Mouse (Mus musculus) intestine, embryonic 16.5 days (tissue): Measurements from ENCODE around the gene Cxcr1. TPM values are rescaled to one million over a fixed set of nuclear protein-coding genes. Genes with fewer than 3 reads are reported as not detected.
"Not testable (repeated sequence)": the region's sequence is repeated elsewhere in the genome, so short reads cannot be mapped to it uniquely, and the experiment has no call there.

Source experiments
- ATAC-seq: fragments of 200-750 bp; cut with Nextera tagmentation; 2 replicates; pipeline ENCODE4 v1.8.0; 2017; ENCODE audit warnings: moderate TSS enrichment, moderate library complexity
- H3K27ac ChIP-seq: fragments of 300-500 bp; sonication (generic); 2 replicates; pipeline ENCODE4 v1.5.1; 2014; ENCODE audit warnings: mild to moderate bottlenecking, low read length
- H3K27me3 ChIP-seq: fragments of 300-500 bp; sonication (generic); replicated peaks from 2 replicates; pipeline ENCODE4 v1.6.1; 2014; ENCODE audit warnings: low read length, control low read depth, mixed read lengths; ENCODE audit not compliant: control insufficient read depth, insufficient read depth
- H3K36me3 ChIP-seq: fragments of 300-500 bp; sonication (generic); 2 replicates; pipeline ENCODE4 v1.6.1; 2014; ENCODE audit warnings: low read length, control low read depth; ENCODE audit not compliant: control insufficient read depth, insufficient read depth
- H3K4me1 ChIP-seq: fragments of 300-500 bp; sonication (generic); 2 replicates; pipeline ENCODE4 v1.6.1; 2014; ENCODE audit warnings: low read length, control low read depth, mixed read lengths; ENCODE audit not compliant: control insufficient read depth, insufficient read depth
- H3K4me2 ChIP-seq: fragments of 300-500 bp; sonication (generic); 2 replicates; pipeline ENCODE4 v1.6.1; 2014; ENCODE audit warnings: low read depth, low read length, control low read depth
- H3K4me3 ChIP-seq: fragments of 300-500 bp; sonication (generic); 2 replicates; pipeline ENCODE4 v1.5.1; 2014; ENCODE audit warnings: mild to moderate bottlenecking, low read length
- H3K9ac ChIP-seq: fragments of 300-500 bp; sonication (generic); 2 replicates; pipeline ENCODE4 v1.6.1; 2014; ENCODE audit warnings: low read depth, low read length
- H3K9me3 ChIP-seq: fragments of 300-500 bp; sonication (generic); 2 replicates; pipeline ENCODE4 v1.6.1; 2016; ENCODE audit warnings: low read length, control low read depth; ENCODE audit not compliant: control insufficient read depth
- WGBS: fragments of 180-500 bp; shearing (Covaris S2); extraction: QIAGEN DNeasy Blood & Tissue Kit; methylation state at CpG from one replicate; pipeline ENCODE4 v1.1.7; 2014; 5-methylcytosine and 5-hydroxymethylcytosine counted together
- polyA plus RNA-seq: library from polyadenylated mRNA; unstranded; fragments of >200 nt; fragmentation: Nextera tagmentation; extraction: Ambion mirVana; gene quantifications from 2 replicates; pipeline ENCODE4 v1.2.1, GENCODE M21; 2015

Gene Cxcr1
- polyA plus RNA-seq, 1 experiment from 2014 or later: not detected

DNA sequence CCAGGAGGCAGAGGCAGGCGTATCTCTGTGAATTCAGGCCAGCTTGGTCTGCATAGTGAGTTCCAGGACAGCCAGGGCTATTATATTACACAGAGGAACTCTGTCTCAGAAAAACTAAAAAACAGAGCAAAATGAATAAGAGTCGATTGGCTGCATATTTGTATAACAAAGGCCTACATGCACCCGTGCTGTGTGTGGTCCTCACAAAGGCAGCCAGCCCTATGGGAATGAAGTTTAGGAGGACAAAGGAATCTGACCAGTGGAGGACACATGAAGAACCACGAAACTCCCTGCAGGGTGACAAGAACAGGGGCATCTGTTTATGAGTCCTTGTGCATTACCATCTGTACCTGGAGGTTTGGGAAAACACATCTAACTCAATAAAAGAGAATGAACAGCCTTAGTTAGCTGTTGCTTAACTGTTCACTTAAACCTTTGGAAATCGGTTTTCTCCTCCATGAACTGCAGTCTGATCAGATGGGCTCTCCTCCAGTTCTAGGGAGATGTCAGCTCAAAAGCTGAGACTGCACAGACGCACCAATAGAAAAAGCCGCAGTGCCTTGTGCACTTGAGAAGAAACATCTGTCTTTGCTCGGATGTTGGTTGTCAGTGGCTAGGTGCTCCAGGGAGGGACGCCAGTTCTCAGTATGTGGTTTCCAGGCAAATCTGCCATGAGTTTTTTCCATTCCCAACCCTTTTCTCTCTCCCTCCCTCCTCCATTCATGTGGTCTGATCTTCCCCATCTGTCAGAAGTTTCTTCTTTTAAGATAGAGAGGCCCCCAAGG, 14.6 kb downstream of the Cxcr1 start:
- WGBS: 46% methylated on average over 9 of the region's 9 CpGs
- Histone ChIP-seq H3K27me3 (no peaks in the 10 kb centered on the region), H3K9ac (no peak overlapping the region), H3K9me3 (no peaks in the 10 kb centered on the region), H3K4me3 (no peak overlapping the region), H3K4me1 (peaks cover 7% of the 10 kb centered on the region), H3K36me3 (no peaks in the 10 kb centered on the region), H3K27ac (peak overlapping the region; percentile 10; the same call in 1 of the 2 replicates), H3K4me2 (no peak overlapping the region)
- peak; percentile 63; the same call in 1 of the 2 replicates for ATAC-seq

DNA sequence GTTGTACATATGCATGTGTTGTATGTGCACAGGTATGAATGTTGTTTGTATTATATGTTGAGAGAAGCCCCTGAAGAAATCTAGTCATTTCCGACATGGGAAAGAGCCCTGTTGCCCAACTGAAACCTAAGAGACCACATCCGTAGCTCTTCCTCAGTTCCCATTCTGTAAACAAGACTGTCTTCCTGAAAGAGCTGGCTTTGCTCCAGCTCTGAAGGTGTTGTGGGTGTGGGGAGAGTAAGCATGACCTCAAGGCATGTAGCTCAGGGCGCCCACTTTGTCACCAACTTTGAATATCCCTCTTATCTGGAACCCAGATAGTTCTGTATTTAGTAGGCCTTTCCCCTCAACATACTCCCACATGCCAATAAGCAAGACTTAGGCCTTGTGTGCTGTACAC, 15.8 kb downstream of the Cxcr1 start:
- Histone ChIP-seq H3K36me3 (no peaks in the 10 kb centered on the region), H3K4me3 (no peak overlapping the region), H3K27ac (no peak overlapping the region), H3K9ac (no peak overlapping the region), H3K4me1 (peaks cover 7% of the 10 kb centered on the region), H3K27me3 (no peaks in the 10 kb centered on the region), H3K4me2 (no peak overlapping the region), H3K9me3 (no peaks in the 10 kb centered on the region)
- WGBS: 70% methylated on average over 3 of the region's 3 CpGs
- no peak for ATAC-seq

DNA sequence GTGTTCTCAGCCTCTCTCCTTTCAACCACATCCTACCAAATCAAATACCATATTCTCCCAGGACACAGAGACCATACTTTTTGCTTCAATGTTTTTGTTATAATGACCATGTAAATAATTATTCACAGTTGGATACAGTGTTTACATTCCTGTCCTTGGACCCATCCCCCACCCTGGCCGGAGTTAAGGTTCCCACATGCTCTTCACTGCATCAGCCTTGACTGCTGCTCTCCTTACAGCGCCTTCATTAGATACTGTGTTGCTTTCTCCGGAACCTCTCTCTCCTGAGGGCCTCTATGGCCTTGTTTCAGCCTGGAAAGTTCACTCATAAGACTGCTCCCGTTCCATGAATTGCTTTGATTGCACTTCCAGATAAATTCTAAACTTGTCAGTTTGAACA, 18.7 kb downstream of the Cxcr1 start:
- ATAC-seq: no peak
- WGBS: 42% methylated on average over 4 of the region's 4 CpGs

DNA sequence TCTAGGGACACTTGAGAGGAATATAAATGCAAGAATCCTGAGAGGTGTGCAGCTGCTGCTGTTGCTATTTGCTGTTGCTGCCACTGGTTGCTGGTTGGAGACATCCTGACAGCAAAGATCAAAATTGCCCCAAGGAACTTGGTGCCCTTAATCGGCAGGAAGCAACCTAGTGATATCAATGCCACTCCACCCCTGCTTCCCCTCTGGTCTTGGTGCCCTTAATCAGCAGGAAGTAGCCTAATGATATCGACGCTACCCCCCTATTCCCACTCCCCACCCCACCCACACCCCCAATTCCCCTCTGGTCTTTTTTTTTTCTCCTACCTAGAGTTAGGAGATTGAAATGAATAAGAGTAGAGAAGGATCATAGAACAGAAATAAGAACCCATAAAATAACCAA, 21.7 kb downstream of the Cxcr1 start:
- H3K9ac ChIP-seq: no peak overlapping the region
- no peak overlapping the region for H3K27ac ChIP-seq
- H3K9me3 ChIP-seq: no peaks in the 10 kb centered on the region
- H3K4me3 ChIP-seq: no peak overlapping the region
- no peak for ATAC-seq
- no peaks in the 10 kb centered on the region for H3K27me3 ChIP-seq
- WGBS: 80% methylated on average over 3 of the region's 3 CpGs
- H3K36me3 ChIP-seq: no peaks in the 10 kb centered on the region
- peaks cover 3% of the 10 kb centered on the region; the same call in 1 of the 2 replicates for H3K4me1 ChIP-seq
- H3K4me2 ChIP-seq: no peak overlapping the region

More for the DNA sequence above, 18.7 kb downstream of the Cxcr1 start:
- H3K4me3 ChIP-seq: no peak overlapping the region
- no peaks in the 10 kb centered on the region for H3K27me3 ChIP-seq
- H3K36me3 ChIP-seq: no peaks in the 10 kb centered on the region
- no peak overlapping the region for H3K4me2 ChIP-seq
- no peak overlapping the region for H3K27ac ChIP-seq
- H3K4me1 ChIP-seq: peaks cover 3% of the 10 kb centered on the region; the same call in 1 of the 2 replicates
- H3K9ac ChIP-seq: no peak overlapping the region
- no peaks in the 10 kb centered on the region for H3K9me3 ChIP-seq

DNA sequence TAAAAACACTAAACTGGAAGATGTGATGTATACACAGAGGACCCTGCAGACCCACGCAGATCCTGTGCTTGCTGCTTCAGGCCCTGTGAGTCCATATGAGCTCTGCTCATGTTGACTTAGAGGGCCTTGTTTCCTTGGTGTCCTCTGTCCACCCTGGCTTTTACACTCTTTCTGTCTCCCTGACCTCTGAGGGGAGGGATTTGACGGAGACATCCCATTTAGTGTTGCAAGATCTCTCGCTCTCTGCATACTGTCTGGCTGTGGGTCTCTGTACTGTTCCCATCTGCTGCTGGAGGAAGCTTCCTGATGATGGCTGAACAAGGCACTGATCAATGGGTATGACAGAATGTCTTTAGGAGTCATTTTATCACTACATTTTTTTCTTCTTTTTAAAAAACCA, 24.7 kb downstream of the Cxcr1 start:
- Histone ChIP-seq H3K36me3 (no peaks in the 10 kb centered on the region), H3K4me2 (no peak overlapping the region), H3K4me1 (no peaks in the 10 kb centered on the region), H3K9me3 (no peaks in the 10 kb centered on the region), H3K27me3 (no peaks in the 10 kb centered on the region), H3K27ac (no peak overlapping the region), H3K9ac (no peak overlapping the region), H3K4me3 (no peak overlapping the region)
- ATAC-seq: no peak
- 85% methylated on average over 3 of the region's 3 CpGs for WGBS

DNA sequence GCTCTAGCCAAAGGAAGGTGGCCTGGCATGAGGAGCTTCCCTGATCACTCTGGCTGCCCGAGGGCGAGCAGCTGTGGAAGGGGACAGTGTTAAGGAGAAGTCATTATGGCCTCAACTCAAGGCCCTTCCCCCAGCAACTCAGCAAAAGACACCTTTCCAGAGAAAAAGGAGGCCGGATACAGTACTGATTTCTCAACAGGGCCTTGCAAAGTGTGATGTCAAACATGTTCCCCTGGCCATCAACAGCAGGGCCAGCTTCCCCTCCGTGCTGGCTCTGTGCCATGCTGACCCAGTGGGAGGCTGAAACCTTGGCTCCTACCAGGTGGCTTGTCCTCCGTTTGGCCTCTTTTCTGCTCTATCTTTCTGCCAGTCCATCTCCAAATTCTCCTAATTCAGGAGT, 27.3 kb downstream of the Cxcr1 start:
- WGBS: 82% methylated on average over 5 of the region's 5 CpGs
- no peak overlapping the region for H3K4me2 ChIP-seq
- no peaks in the 10 kb centered on the region for H3K4me1 ChIP-seq
- H3K4me3 ChIP-seq: no peak overlapping the region
- H3K27ac ChIP-seq: no peak overlapping the region
- no peak overlapping the region for H3K9ac ChIP-seq
- no peak for ATAC-seq
- no peaks in the 10 kb centered on the region for H3K27me3 ChIP-seq
- no peaks in the 10 kb centered on the region for H3K9me3 ChIP-seq
- H3K36me3 ChIP-seq: no peaks in the 10 kb centered on the region

DNA sequence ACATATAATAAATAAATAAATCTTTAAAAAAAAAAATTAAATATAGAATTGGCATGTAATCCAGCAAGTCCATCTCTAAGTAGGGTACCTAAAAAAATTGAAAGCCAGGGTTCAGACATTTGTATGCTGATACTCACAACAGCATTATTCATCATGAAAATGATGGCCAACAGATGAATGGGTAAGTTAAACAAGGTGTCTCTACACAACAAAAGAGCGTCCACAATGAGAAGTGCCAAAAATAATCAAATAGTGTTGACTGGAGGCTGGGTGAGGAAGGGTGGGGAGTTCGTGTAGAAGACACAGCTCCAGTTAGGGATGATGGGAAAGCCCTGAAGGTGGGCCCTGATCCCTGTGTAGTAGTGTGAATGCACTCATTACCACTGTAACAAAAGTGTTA, 34.4 kb downstream of the Cxcr1 start:
- no peak overlapping the region for H3K27ac ChIP-seq
- H3K36me3 ChIP-seq: no peaks in the 10 kb centered on the region
- no peak overlapping the region for H3K9ac ChIP-seq
- no peaks in the 10 kb centered on the region for H3K9me3 ChIP-seq
- H3K4me2 ChIP-seq: no peak overlapping the region
- 66% methylated on average over 2 of the region's 2 CpGs for WGBS
- no peak overlapping the region for H3K4me3 ChIP-seq
- no peaks in the 10 kb centered on the region for H3K27me3 ChIP-seq
- no peaks in the 10 kb centered on the region for H3K4me1 ChIP-seq
- no peak for ATAC-seq

DNA sequence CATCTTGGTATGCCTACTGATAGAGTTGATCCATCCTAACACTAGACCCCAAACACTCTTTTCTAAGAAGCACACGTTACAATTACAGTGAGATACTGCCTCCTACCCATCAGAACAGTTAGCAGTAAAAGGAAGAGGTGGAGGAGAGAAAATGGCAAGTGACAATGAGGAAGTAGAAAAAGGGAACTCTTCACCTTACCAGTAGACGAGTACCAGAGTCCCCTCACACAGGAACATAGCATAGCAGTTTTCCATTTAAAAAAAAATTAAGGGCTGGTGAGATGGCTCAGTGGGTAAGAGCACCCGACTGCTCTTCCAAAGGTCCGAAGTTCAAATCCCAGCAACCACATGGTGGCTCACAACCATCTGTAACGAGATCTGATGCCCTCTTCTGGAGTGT, 34.8 kb downstream of the Cxcr1 start:
- WGBS: 80% methylated on average over 4 of the region's 5 CpGs
- ATAC-seq, H3K36me3 ChIP-seq, H3K9ac ChIP-seq, H3K27me3 ChIP-seq, H3K4me3 ChIP-seq, H3K4me2 ChIP-seq, H3K9me3 ChIP-seq, H3K4me1 ChIP-seq, H3K27ac ChIP-seq: not testable (repeated sequence)

DNA sequence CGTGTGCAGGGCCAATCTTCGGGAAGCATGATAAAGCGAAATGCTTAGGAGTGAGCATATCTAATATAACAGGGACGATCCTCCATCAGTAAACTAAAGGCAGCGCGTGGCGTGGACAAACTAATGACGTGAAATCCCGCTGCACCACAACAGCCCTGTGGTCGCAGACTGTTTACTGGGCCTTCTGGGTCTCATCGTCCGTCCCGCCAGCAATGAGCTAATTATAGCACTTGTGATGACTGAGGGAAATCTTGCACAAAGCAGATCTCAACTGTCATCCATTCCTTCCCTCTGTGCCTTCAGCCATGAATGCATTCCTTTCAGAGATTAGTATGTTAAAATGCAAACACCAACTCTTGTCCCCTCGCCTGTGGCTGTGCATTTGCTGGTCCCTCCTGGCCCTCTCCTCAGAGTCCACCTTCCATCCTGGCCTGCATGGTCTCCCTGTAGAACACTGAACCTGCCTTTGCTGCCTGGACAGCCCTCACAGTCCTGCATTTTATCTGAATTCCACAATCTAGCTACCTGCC, 38.0 kb downstream of the Cxcr1 start:
- H3K4me2 ChIP-seq: no peak overlapping the region
- no peaks in the 10 kb centered on the region for H3K4me1 ChIP-seq
- no peak overlapping the region for H3K9ac ChIP-seq
- H3K4me3 ChIP-seq: no peak overlapping the region
- no peaks in the 10 kb centered on the region for H3K9me3 ChIP-seq
- ATAC-seq: no peak
- WGBS: 64% methylated on average over 14 of the region's 14 CpGs
- H3K27me3 ChIP-seq: no peaks in the 10 kb centered on the region
- no peaks in the 10 kb centered on the region for H3K36me3 ChIP-seq
- H3K27ac ChIP-seq: no peak overlapping the region
